Mouse (Mus musculus) cerebellum, postnatal 4 days (tissue): ENCODE results near the gene Ostn.

Experiments
- DNase-seq, 2 experiments: peaks; one replicate each; pipeline ENCODE4 v3.0.0; 2022; ENCODE audit warnings: low spot score in 2 of 2, mixed read lengths in 1 of 2

The Ostn gene

DNA sequence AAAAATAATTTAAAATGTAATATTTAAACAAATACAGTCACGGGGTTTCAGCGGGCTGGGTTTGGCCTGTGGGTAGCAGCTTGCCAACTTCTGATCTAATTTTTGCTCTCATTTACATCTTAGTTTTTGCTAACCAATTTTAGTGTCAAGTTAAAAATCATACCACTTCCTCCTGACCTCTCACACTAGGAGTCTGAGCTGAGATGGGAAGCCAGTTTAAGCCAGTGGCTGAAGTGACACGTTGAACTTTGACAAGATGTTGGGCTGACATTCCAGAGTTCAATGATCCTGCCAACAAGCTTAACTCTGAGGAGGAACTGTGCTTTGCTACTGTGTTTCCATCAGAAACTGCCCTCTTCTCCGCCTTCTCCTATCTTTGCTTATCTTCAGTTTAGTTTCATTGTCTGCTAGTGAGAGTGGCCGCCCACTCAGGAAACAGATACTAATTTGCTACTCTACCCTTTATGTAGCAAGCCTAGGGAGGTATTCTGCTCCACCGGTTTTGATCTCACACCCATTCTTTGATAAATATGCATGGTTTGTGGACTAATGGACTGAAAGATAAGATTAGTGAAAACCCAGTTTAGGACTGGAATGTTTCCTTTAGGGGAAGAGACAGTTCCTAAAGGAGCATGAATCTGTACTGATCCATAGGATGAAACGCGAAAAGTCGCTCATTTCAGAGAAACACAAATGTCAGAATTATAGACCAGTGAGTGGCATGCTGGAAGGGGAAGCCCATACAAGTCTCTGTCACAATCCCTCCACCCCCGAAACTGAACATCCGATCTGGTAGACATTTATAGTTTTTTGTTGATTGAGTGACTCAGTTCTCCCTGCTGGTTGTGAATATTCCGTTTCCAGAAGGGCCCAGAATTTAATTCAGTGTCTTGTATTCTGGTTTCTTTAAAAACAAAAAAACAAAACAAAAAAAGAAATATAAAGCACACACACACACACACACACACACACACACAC, 80.6 kb downstream of the Ostn start:
- no peak for DNase-seq

DNA sequence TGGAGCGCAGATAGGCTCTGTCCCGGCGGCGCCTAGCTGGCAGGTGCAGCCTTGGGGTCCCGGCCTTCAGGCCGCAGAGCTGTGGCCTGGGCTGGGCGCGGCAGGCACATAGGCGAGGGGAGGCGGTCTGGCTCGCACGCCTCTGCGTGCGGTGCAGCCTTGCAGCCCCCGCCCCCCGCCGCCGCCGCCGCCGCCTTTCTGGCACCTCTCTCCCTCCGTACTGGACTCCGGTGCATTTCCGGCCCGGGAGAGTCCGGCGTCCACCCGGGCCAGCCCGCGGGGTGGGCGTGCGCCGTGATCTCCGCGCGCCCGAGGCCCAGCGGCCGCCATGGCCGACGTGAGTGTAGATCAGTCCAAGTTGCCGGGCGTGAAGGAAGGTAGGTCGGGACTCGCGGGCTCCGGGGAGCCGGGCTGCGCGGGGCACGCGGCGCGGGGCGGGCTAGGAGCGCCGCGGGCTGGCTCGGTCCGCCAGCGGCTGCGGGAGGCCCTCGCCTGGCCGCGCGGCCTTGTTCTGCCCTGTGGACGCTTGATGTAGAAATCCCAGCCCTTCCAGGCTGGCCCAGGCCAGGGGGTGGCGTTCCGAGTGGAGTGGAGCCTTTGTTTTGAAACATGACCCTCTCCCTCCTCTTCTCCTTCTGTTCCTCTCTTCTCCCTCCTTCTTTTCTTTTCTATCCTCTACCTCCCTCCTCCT, 81.6 kb downstream of the Ostn start, which contains the start of gene Ccdc50:
Gene Ccdc50 (plus strand): TSS at position 109 of the 691 bp plus-strand sequence.
- DNase-seq = peak; percentile 48 to 77

DNA sequence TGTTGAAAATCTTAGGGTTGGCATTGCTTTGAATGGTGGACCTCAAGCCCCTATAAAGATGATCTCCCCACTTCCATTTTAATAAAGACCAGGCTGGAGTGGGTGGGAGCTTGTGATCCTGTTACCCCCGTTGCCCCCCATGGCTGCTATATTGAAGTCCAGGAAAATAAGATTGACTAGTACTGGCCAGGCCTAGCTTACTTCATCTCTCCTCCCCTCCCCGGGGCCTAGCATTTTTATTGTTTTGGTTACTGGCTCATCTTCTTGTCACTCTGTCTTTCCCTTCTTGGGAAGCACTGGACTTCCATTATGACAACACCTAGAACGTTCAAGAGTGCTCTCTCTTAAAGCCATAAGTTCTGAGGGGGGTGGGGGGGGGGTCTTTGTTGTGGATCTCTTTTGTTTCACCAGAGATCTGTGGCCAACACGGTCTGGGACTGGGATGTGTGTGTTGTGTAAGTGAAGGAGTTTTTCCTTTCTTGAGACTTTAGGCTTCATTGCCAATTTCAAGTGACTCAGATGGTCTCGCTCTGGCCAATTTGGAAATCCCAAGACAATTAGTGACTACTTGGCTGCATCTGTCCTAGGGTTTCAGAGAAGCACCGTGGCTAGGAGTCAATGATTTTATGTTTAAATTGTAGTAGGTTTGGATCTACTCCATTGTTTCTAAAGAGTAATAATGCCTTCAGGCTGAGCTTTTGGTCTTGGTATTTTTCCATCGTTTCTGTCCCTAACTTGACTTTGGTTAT, 82.4 kb downstream of the Ostn start:
- peak in 1 of 2 experiments; percentile 11 for DNase-seq

DNA sequence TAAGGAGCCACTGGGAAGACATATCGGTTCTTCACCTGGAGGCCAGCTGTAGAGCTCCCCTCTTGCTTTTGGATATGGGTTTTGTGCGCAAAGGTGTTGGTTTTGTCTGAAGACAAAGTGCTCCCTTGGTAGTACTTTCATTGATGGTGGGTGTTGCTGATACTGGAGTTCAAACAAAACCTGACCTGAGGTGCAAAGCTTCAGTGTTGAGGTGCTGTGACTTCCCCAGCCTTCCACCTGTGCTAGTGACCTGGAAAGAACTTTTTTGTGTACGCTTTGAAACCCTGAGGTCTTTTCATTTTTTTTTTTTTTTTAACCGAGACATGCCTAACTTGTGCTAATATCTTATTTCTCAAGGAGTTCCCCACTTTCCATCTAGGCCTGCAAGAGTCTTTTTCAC, 83.0 kb downstream of the Ostn start:
- DNase-seq = no peak

DNA sequence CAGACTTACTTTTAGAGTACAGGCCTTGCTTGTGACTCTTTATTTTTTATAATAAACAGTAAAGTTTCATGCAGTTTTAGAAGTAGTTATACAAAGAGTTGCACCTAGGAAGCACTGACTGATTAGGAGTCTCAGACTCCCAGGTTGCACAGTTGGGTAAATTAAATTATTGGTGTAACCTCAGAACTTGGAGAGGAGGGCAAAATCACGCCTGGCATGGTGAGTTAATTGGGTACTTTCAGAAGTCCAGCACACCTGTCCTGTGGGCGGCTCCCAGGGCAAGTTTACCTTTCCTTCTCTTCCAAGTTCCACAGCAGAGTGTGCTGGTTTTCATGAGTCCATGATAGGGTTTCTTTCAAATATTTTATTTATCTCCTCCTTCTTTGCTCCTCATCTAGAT, 84.6 kb downstream of the Ostn start:
- DNase-seq = no peak

DNA sequence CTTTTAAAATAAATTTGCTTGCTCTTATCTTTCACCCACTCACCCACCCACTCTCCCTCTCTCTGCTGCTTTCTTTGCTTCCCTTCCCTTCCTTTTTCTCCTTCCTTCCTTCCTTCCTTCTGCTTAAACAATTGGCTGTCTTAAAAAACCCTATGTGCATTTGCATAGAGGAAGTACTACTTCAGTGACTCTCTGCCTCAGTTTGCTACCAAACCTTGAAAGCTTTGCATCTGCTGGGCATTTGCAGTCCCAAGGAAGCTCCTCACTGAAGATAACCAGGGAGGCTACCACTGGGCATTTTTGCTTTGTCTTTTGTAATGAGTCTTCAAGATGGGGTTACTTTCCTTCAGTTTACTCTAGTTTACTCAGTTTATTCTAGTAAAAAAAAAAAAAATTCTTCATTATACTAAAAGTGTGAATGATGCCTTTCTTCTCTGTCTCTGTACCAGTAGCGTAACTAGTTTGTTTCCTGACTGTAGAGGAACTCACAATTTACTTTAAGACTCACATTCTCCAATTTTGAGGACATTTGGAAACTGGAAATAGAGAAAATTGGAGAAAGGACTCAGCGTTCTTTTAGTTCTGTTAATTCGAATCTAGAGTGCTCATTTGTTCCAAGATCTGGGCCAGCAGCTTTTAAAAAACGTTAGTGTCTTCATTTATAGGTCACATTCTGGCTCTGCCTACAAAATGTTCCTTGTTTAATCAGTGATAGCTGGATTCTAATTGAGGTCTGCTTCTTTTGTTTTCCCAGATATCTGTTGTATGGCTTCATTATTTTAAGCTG, 88.2 kb downstream of the Ostn start:
- no peak for DNase-seq

DNA sequence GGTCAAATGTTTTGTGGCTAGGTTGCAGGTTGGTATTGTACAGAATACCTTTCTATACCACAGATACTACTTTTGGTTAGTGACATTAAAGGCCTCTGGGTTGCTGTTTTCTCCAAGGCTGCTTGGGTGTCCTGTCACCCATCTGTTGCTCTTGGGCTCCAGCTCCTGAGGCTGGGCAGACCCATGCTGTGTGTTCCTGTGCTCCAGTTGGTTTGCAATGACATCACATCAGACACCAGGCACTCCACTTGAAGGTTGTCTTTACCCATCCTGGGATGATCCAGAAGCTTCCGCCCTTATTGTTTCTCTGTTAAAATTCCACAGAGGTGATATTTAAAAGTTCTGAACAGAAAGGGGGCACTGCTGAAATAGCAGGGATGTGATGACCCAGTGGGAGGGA, 89.7 kb downstream of the Ostn start:
- no peak for DNase-seq

DNA sequence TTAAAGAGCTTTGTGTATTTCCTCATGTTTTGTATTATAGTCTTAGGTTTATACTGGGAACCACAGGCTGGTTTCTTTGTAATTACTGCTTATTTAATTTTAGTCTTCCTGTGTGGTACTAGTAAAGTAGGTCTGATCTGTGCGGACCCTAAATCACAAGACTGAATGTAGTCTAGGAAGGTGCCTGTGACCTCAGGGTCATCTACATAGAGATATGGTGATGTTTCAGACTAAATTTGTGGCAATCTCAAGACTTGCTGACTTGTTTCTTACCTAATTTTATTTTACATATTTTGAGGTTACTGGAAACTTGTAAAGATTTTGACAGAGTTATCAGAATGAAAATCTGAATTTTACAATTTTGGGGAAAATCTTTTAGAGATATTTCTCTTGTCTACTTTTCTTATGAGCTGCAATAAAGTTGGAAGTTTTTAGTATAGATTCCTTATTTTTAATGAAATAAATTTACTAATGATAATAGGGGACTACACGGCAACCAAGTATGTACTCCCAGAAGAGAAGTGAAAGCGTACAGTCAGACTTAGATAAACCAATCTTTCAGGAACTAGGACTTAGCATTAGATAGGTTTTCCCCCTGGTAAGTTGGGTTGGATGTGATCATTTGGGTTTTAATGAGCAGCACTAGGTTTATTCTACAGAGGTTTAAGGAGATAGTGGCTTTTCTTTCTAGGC, 91.9 kb downstream of the Ostn start:
- DNase-seq = no peak

DNA sequence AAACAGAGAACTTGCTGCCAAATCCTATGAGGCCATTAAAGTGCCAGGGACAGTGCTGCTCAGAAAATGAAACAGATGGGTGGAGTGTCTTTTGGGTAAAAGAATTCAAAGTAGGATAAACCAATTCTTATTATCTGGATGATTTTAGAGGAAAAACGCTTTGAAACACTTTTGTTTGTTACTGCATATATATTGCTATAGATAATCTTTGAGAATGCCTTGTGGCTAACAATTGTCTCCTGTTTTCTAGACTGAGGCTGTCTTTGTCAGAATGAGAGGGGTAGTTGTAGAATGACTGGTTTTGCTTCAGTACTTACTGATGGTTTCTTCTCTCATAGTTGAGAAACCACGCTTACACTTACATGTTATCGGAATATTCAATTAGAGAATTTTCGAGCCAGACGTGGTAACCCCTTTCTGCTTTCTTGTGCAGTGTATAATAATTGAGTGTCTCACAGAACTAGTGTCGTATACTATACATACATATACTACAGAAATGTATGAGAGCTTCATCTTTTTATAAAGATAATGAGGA, 92.5 kb downstream of the Ostn start:
- DNase-seq = no peak
